Mouse (Mus musculus) monocyte, adult 5-6 weeks (primary cell): ENCODE data around the gene Rhbdd3. TPM values are rescaled to one million over a fixed set of nuclear protein-coding genes. Genes with fewer than 3 reads are reported as not detected.
"Not testable (repeated sequence)": the region's sequence is repeated elsewhere in the genome, so short reads cannot be mapped to it uniquely, and the experiment has no call there.

Experiments used
- ATAC-seq: fragments of 153-309, 156-312 bp; replicated peaks from 2 replicates; pipeline ENCODE4 v1.8.0; 2017; ENCODE audit warnings: mild to moderate bottlenecking; ENCODE audit not compliant: low TSS enrichment, insufficient number of reproducible peaks, severe bottlenecking, poor library complexity, low FRiP score
- total RNA-seq: library from RNA; stranded (forward); fragments of 200-1000, 200-491, 200-594 nt; gene quantifications from 3 replicates; pipeline ENCODE4 v1.2.3, GENCODE M21; 2017

Gene Rhbdd3
- total RNA-seq, 1 experiment from 2014 or later, result 9.1 TPM

DNA sequence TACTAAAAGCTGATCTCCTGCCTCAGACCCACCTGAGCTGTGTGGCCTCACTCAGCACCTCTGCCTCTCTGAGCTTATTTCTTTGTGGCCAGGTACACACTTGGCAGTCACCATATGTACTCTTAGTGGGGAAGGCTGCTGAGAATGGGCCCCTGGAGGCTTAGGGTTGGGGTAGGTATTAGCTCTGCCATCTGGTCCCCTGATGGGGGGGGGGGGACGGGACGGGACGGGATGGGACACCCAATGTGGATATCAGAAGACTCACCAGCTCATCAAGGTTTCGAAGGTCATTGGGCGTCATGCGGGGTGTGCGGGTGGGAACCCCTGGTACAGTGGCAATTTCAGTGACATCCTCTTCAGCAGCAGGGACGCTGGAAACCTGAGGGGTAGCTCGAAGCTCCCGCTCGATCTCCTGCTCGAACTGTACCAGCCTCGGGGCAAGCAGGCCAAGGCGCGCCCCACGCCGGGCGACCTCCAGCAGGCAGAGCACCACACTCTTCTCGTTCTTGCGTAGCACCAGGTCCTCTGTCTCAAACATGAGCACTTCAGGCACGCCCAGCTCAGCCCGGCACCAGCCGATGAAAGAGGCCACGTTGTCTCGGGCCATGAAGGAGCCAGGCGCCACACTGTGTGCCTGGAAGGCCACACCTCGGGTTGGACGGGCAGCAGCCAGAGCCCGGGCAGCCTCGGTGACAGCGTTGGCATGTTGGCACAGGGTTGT is 35.0 kb upstream of the Rhbdd3 start:
- ATAC-seq, result no peak

DNA sequence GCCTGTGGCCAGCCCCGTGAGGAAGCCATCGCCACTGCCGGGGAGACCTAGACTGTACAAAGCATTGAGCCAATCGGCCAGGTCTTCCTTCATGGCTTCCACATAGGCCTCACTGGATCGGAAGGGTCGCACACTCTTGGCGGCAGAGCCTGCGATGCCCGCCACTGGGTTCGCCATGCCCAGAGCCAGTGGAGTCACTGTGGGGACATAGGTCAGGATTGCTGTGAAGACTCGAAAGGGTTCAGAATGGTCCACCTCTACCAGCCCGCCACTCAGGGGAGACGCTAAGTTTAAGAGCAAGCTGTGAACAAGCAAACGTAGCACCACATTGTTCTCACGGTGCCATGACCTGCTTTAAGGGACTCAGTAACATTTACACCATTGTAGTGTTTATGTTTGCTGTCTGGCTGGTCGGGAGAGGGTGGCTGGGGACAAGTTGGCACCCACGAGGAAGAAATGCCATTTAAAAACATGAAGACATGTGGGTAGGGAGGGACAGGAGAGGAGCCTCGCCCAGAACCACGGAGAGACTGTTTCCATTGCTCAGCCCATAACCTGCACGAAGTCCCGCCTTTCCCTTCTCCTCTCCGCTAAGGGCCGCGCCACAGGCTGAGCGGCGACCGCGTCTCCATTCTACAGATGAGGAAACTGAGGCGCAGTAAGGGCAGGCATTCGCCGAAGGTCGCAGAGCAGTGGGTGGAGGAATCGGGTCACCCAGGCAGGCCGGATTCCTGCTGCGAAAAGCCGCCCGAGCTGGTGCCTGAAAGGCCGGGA is 34.3 kb upstream of the Rhbdd3 start:
- no peak for ATAC-seq

DNA sequence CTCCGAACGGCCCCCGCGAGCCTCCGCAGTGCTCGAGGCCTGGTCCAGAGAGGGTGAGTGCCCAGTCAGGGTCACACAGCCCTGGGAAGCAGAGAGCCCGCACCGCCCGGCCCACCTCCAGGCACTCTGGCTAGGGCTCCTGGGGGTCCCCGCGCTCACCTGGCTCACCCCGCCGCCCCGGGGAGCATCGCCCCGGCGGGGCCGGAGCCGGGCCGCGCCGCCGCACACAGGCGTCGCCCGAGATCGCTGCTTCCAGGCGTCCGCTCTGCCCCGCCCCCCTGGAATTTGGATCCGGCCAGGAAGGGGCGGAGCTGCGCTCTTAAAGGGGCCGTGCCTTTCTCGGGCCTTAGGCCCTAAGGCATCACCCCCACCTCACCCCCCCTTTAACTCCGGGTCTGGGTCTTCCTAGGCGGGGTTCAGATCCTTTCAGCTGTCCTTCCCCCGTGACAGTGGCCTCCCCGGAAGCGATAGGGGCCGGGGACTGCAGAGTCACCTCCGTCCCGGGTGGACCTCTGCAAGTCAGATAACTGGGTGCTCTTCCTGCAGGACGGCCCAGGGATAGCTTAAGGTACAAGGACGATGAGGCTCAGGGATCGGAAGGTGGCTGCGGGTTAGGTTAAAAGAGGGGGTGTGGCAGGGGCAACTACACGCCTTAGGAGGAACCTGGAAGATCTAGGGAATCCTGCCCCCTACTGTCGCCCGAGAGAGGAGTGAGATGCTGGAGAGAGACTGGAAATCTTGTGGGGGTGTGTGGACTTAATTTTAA is 33.5 kb upstream of the Rhbdd3 start, which contains the start of gene Gas2l1:
TSS of gene Gas2l1 (minus strand) at position 272 of the 766 bp plus-strand sequence.
- ATAC-seq, result peak; percentile 24; the same call in 1 of the 2 replicates

DNA sequence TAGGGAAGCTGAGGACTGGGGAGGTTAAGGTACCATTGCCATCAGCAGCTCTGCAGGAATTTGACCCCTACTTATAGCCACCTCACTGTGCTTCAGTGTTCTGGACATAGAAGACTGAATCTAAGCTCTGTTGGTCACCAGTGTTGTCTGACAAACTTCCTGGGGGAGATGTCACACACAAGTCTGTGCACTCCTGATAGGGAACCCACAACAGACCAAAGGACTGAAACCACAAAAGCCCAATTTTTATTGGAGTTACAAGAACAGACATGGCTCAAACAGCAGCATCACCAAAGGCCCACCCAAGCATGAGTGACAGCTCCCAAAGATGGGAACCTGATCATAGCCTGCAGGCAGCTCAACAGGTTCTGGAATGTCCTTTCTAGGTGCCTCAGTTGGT is 31.7 kb upstream of the Rhbdd3 start:
- no peak for ATAC-seq

DNA sequence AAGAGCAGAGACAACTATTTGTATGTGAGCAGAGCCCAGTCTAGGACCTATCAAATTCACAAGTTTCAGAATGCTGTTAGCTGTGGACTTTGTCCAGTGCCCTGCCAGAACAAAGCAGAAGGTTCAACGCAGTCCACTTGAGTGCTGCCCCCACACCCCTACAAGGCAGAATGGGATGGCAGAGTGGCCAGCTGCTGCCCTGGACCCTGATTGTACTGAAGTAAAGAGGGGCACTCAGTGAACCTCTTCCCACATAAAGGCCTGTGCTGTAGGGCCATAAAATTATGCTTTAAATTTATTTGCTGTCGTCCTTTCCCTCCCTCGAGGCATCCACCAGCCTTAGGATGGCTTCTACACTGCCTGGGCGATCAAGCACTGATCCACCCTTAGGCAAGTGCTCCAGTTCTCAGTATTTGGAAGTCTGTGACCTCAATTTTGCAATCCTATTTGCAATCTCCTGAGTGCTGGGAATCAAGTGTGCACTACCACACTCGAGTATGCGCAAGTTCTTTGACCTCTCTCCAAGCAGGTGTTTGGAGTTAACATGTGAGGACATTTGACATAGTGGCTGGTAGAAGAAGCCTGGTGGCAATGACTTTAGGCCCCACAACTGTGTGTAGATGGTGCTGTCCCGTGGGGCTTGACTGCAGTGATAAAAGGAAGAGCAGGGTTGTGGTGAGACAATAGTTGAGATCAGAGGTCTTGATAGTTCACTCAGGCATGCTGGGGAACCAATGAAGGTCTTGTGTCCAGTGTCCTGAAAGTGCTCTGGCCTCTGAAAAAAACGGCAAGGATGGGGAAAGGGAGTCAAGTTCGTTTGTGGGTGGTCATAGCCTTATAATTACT is 30.4 kb upstream of the Rhbdd3 start:
- no peak for ATAC-seq

DNA sequence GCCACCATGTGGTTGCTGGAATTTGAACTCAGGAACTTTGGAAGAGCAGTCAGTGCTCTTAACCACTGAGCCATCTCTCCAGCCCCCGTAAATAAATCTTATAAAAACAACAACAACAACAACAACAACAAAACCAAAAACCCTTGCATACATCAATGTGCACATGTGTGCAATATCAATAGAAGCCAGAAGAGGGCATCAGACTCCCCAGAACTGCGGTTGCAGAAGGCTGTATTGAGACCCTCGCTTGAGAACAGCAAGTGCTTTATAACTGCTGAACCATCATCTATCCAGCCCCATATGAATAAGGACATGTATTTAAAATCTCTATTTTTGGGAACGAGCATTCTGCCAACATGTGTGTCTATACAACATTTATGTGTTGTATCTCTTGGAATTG is 23.8 kb upstream of the Rhbdd3 start:
- ATAC-seq, result no peak

DNA sequence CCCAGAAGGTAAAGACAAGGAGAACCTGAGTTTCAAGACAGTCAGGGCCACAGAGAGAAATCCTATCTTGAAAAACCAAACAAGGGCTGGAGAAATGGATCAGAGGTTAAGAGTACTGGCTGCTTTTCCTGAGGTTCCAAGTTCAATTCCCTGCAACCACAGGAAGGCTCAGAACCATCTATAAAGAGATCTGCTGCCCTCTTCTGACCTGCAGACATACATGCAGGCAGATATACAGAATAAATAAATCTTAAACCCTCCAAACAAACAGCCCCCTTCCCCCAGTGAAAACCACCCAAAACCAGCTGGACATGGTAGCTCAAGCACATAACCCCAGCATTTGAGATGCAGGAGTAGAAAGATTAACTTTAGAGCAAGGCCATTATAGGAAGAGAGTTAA is 23.0 kb upstream of the Rhbdd3 start:
- ATAC-seq, result no peak

DNA sequence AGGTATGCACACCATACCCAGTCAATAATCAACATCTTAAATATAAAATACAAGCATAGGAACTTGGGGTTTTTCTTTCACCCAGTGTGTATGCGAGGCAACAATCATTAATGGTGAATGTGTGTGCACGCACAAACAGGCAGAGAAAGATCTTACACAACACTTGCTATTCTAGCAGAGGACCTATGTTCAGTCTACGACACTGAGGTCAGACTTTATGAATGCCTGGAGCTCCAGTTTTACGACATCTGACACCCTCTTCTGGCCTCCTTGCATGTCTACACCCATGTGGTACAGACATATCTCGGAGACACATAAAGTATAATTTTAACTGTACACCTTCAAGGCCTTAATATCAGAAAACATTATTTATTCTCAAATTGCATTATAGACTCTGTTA is 21.9 kb upstream of the Rhbdd3 start:
- ATAC-seq, result not testable (repeated sequence)

DNA sequence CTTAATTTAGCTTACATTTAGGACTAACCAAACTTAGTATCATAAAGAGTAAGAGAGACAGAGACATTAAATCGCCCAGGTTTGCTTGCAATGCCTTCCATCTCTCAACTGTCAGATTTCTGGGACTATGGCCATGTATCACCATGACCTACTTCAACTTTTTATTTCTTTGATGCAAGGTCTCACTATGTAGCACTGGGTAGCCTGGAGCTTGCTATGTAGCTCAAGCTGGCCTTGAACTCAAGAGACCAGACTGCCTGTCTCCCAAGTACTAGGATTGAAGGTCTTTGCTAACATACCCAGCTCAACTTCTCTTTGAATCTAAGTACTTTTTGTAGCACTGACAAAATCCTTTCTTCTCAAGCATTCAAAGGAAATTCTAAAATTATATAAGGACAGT is 9.6 kb upstream of the Rhbdd3 start:
- ATAC-seq, result no peak

DNA sequence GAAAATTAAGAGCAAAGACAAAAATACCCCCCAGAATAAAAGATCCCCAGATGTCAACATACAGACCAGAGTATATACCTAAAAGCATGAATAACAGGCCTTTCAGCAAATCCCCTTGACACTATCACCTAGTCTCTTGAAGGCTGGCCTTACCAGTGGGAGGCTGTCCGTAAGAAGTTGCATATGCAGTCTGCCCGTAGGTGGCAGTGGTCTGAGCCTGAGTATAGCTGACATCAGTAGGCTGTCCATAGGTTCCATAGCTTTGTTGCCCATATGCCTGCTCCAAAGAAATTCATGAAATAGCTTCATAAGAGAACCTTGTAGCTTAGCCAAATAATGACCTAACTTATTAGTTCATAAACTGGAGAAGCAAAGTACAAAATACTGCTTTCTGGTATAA is 7.0 kb upstream of the Rhbdd3 start:
- ATAC-seq, result 0 out of 2 replicates have a peak, but pooled peaks have one; percentile 47

DNA sequence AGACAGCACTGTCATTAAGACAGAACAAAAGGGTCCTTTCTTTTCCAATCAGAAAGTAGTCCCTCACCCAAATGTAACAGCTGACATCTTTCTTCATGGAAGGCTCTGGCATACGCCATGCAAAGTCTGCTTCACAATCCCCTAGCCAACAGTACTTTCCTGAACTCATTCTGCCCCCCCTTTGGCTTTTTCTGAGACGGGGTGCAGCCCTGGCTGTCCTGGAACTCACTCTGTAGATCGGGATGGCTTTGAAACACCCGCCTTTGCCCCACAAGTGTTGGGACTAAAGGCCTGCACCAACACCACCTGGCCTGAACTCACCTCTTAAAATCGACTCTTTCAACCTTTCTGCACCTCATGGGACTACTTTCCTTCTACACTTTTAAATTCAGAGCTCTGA is 2.8 kb upstream of the Rhbdd3 start:
- no peak for ATAC-seq

DNA sequence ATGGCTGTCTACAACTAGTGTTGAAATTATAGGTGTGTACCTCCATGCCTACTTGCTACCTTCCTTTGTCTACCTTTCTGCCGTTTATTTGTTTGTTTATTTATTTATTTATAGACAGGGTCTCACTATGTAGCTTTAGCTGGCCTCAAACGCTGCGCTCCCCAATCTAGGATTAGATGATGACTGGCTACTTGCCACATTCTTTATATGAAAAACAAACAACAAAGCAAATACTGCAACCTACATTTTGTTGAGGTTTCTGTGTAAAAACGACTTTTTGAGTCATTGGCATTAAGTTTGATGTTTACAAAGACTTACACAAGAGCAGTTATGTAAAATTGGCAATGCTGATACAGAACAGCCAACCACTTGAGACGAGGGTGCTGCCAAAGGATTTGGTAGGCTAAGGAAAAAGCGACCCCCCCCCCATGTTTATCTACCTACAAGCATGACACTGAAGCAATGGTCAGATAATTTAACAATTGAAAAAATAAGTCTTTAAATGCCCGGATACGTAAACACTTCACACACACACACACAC is 2.2 kb upstream of the Rhbdd3 start:
- no peak for ATAC-seq

DNA sequence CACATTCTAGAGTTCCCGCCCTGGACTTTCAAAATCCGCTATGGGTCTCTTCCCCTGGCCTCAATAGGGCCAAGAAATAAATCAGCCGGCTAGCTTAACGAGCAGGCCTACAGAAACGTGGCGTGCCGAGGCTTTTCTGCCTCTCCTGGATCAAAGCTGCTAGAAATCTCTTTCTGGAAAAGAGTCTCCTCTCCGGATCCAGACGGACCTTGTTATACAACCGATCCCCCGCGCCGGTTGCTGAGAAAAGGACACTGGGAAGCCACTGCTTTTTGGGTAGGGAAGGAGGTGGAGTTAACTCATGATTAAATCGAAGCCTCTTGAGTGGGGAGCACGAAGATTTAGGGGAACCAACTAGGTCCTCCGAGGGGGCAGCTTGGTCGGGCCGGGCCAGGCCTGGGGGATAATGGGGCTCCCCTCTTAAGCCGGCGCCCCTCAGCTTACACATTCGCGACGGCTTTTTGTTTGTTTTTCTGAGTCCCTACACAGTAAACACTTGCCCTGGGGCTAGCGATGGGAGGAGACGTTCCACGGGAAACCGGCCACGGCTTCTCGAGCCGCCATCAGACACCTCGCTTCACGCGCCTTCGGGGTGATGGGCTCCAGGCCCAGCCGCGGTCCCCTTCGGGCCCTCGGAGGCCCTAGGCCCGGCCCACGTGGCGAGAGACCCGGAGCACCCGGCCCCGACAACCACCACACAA is 541 bp upstream of the Rhbdd3 start:
- no peak; the same call in 1 of the 2 replicates for ATAC-seq

DNA sequence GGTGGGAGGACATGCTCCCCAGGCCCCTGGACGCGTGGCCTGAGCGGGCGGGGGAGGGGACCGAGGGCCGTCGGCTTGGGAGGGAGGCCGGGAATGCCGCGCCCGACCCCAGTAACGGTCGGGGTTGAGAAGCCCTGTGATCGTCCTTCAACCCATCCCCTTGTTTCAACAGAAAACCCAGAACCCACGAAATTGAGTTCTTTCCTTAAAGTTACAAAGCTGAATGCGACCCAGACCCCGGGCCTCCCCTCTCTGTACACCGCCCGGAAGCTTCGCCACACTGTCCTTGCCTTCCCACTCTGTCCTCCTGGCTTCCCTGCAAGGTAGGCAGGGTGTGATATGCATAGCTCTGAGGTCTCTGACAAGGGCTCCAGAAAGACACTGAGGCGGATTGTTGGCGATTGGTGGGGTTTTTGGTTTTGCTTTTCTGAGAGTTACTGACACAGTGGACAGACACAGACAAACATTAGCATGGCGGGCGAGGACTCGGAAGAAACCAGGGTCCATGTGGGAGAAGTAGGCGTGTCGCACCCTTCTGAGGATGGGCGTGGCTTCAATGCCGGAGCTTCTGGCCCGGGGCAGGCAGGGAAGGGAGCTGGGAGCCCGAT is 954 bp downstream of the Rhbdd3 start:
- peak; percentile 62 for ATAC-seq

DNA sequence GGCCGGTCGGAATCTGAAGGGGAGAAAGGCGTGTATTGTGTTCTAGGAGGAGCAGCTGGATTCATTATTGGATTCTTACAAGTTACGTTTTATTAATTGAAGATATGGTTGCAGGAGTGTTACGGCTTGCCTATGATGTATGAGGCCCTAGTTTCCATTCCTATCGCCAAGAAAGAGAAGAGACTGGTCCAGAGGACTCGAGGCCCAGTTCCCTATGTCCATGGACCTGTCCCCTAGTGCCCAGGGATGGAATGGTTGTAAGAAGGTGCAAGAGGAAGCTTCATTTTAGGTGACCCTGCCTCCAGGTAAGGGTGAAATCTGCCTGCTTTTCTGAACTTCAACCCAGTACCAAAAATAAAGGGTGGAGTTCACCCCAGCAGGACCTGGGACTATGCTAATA is 1.6 kb downstream of the Rhbdd3 start:
- ATAC-seq, result no peak

DNA sequence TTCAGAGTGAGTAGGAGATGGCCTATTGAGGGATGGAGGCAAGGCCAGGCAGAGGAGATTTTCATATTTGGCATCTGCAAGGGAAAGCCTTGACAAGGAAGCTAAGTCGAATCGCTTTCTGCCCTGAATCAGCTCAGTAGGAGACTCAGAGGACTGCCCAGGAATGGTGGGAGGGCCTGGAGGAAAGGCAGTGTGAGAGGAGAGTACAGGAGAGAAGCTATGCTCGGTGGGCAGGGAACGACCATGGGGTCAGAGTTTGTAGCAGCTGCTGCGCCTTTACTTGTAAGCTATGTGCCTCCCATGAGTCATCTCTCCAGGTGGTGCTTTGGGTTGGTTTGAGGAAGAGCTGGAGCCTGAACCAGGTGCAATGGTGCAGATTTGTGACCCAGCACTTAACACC is 2.1 kb downstream of the Rhbdd3 start:
- ATAC-seq, result no peak

DNA sequence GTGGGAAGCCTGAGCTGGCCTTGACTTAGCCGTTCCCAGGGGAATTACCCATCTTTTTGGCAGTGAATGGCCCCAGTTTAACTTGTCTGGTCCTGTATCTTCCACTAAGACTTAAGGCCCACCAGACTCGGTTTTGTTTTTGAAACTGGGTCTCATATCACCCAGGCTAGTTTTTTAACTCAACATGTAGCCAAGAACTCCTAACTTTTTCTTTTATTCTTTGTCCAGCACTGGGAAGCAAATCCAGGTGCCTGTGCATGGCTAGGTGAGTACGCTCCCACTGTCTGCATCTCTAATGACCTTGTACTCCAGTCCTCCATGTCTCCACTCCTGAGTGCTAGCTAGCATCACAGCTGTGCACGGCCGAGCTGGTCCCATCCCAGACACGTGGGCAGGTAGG is 2.9 kb downstream of the Rhbdd3 start:
- no peak for ATAC-seq
